Mouse (Mus musculus): ENCODE data around the gene Aff3.

GRCm38 (mm10) chr1:38388466-38388865 lies 276.3 kb downstream of the Aff3 start:
- TF ChIP-seq POLR2A (IDR thresholded peaks at IDR 0.05; ENCODE audit: low read depth, low read length): no peak
- TF ChIP-seq CTCF (conservative IDR thresholded peaks at IDR 0.05; ENCODE audit: insufficient read depth, insufficient read length, low read depth, low read length): no peak
